Mouse (Mus musculus) olfactory bulb, adult 2 months (tissue): Measurements from ENCODE around the gene Sae1.

Experiments used
- CTCF ChIP-seq: fragments of 200-500 bp; IDR thresholded peaks from 2 replicates; pipeline ENCODE4 v1.5.1; 2012; ENCODE audit warnings: low read depth, mild to moderate bottlenecking, low read length, moderate library complexity; ENCODE audit not compliant: insufficient read depth
- POLR2A ChIP-seq: fragments of 200-500 bp; IDR thresholded peaks from 2 replicates; pipeline ENCODE4 v1.6.1; 2012; ENCODE audit warnings: mild to moderate bottlenecking, low read depth, low read length, moderate library complexity; ENCODE audit not compliant: insufficient read depth

GRCm38 (mm10) chr7:16418713-16419112, 31.1 kb upstream of the Sae1 start:
- TF ChIP-seq CTCF, result no peak
- TF ChIP-seq POLR2A, result no peak
